Mouse (Mus musculus) forebrain, embryonic 12.5 days (tissue): ENCODE results near the gene Camsap1. TPM values are rescaled to one million over a fixed set of nuclear protein-coding genes. Genes with fewer than 3 reads are reported as not detected.

Experiments
- ATAC-seq: fragments of 200-750 bp; cut with Nextera tagmentation; 2 replicates; pipeline ENCODE4 v1.8.0; 2017; ENCODE audit warnings: moderate TSS enrichment; ENCODE audit not compliant: low FRiP score
- H3K27ac ChIP-seq: fragments of 300-500 bp; sonication (generic); 2 replicates; pipeline ENCODE4 v1.5.1; 2016; ENCODE audit warnings: mild to moderate bottlenecking
- H3K27me3 ChIP-seq: fragments of 300-500 bp; sonication (generic); 2 replicates; pipeline ENCODE4 v1.6.1; 2016; ENCODE audit warnings: mild to moderate bottlenecking
- H3K36me3 ChIP-seq: fragments of 300-500 bp; sonication (generic); replicated peaks from 2 replicates; pipeline ENCODE4 v1.6.1; 2016; ENCODE audit warnings: mild to moderate bottlenecking
- H3K4me1 ChIP-seq: fragments of 300-500 bp; sonication (generic); 2 replicates; pipeline ENCODE4 v1.6.1; 2016
- H3K4me2 ChIP-seq: fragments of 300-500 bp; sonication (generic); 2 replicates; pipeline ENCODE4 v1.6.1; 2016; ENCODE audit warnings: mild to moderate bottlenecking, moderate library complexity
- H3K4me3 ChIP-seq: fragments of 300-500 bp; sonication (generic); replicated peaks from 2 replicates; pipeline ENCODE4 v1.5.1; 2016; ENCODE audit warnings: mild to moderate bottlenecking
- H3K9ac ChIP-seq: fragments of 300-500 bp; sonication (generic); 2 replicates; pipeline ENCODE4 v1.6.1; 2016; ENCODE audit warnings: mild to moderate bottlenecking
- H3K9me3 ChIP-seq: fragments of 300-500 bp; sonication (generic); 2 replicates; pipeline ENCODE4 v1.6.1; 2016
- WGBS: fragments of 180-500 bp; shearing (Covaris S2); methylation state at CpG from one replicate; pipeline ENCODE4 v1.1.7; 2016; 5-methylcytosine and 5-hydroxymethylcytosine counted together
- polyA plus RNA-seq: library from polyadenylated mRNA; unstranded; fragments of >200 nt; fragmentation: Nextera tagmentation; extraction: Ambion mirVana; gene quantifications from 2 replicates; pipeline ENCODE4 v1.2.1, GENCODE M21; 2016

Camsap1 gene
- polyA plus RNA-seq, 1 experiment from 2014 or later = 71.7 TPM

GRCm38 (mm10) chr2:25914821-25915220 is 68.3 kb downstream of the Camsap1 start:
- 87% methylated on average over 5 of the region's 5 CpGs for WGBS
- H3K27me3 ChIP-seq = no peaks in the 10 kb centered on the region
- H3K27ac ChIP-seq = no peak overlapping the region
- ATAC-seq = no peak
- H3K4me3 ChIP-seq = no peak overlapping the region
- no peaks in the 10 kb centered on the region for H3K36me3 ChIP-seq
- no peak overlapping the region for H3K9ac ChIP-seq
- H3K4me1 ChIP-seq = no peaks in the 10 kb centered on the region
- no peaks in the 10 kb centered on the region for H3K9me3 ChIP-seq
- H3K4me2 ChIP-seq = no peak overlapping the region

- 92% methylated on average over 4 of the region's 4 CpGs for WGBS
- Histone ChIP-seq H3K27me3 (no peaks in the 10 kb centered on the region), H3K36me3 (no peaks in the 10 kb centered on the region), H3K4me3 (no peak overlapping the region), H3K4me1 (no peaks in the 10 kb centered on the region), H3K9me3 (no peaks in the 10 kb centered on the region), H3K27ac (no peak overlapping the region), H3K9ac (no peak overlapping the region), H3K4me2 (no peak overlapping the region)
- ATAC-seq = no peak
These were observed 68.9 kb downstream of the Camsap1 start for GRCm38 (mm10) chr2:25914201-25914600.

- H3K4me3 ChIP-seq = no peak overlapping the region
- H3K36me3 ChIP-seq = no peaks in the 10 kb centered on the region
- no peak for ATAC-seq
- H3K27me3 ChIP-seq = no peaks in the 10 kb centered on the region
- WGBS = 54% methylated on average over 2 of the region's 2 CpGs
- no peaks in the 10 kb centered on the region for H3K9me3 ChIP-seq
- H3K4me2 ChIP-seq = no peak overlapping the region
- H3K4me1 ChIP-seq = no peaks in the 10 kb centered on the region
- no peak overlapping the region for H3K27ac ChIP-seq
- no peak overlapping the region for H3K9ac ChIP-seq
These were observed 69.8 kb downstream of the Camsap1 start for GRCm38 (mm10) chr2:25913247-25913646.

- no peak overlapping the region for H3K9ac ChIP-seq
- WGBS = 86% methylated on average over 12 of the region's 12 CpGs
- no peaks in the 10 kb centered on the region for H3K27me3 ChIP-seq
- no peak overlapping the region for H3K4me3 ChIP-seq
- no peaks in the 10 kb centered on the region for H3K4me1 ChIP-seq
- ATAC-seq = no peak
- no peak overlapping the region for H3K4me2 ChIP-seq
- H3K9me3 ChIP-seq = no peaks in the 10 kb centered on the region
- H3K27ac ChIP-seq = no peak overlapping the region
- no peaks in the 10 kb centered on the region for H3K36me3 ChIP-seq
These were observed 73.2 kb downstream of the Camsap1 start for GRCm38 (mm10) chr2:25909872-25910271.

GRCm38 (mm10) chr2:25898970-25899369 is 84.1 kb downstream of the Camsap1 start:
- Histone ChIP-seq H3K4me3 (no peak overlapping the region), H3K27me3 (no peaks in the 10 kb centered on the region), H3K9me3 (no peaks in the 10 kb centered on the region), H3K27ac (no peak overlapping the region), H3K4me1 (no peaks in the 10 kb centered on the region), H3K4me2 (no peak overlapping the region), H3K36me3 (no peaks in the 10 kb centered on the region), H3K9ac (no peak overlapping the region)
- ATAC-seq = no peak
- WGBS = 82% methylated on average over 9 of the region's 9 CpGs

GRCm38 (mm10) chr2:25892440-25892839 is 90.6 kb downstream of the Camsap1 start:
- Histone ChIP-seq H3K27me3 (no peaks in the 10 kb centered on the region), H3K4me2 (no peak overlapping the region), H3K36me3 (no peaks in the 10 kb centered on the region), H3K9me3 (no peaks in the 10 kb centered on the region), H3K4me3 (no peak overlapping the region), H3K27ac (no peak overlapping the region), H3K9ac (no peak overlapping the region), H3K4me1 (no peaks in the 10 kb centered on the region)
- 85% methylated on average over 7 of the region's 7 CpGs for WGBS
- no peak for ATAC-seq

- H3K27ac ChIP-seq = no peak overlapping the region
- ATAC-seq = no peak
- no peaks in the 10 kb centered on the region for H3K9me3 ChIP-seq
- no peaks in the 10 kb centered on the region for H3K36me3 ChIP-seq
- H3K27me3 ChIP-seq = no peaks in the 10 kb centered on the region
- no peak overlapping the region for H3K4me3 ChIP-seq
- no peak overlapping the region for H3K9ac ChIP-seq
- WGBS = 64% methylated on average over 5 of the region's 5 CpGs
- H3K4me1 ChIP-seq = no peaks in the 10 kb centered on the region
- no peak overlapping the region for H3K4me2 ChIP-seq
These were observed 94.9 kb downstream of the Camsap1 start for GRCm38 (mm10) chr2:25888144-25888543.

GRCm38 (mm10) chr2:25887226-25887625 is 95.9 kb downstream of the Camsap1 start:
- Histone ChIP-seq H3K36me3 (no peaks in the 10 kb centered on the region), H3K9me3 (no peaks in the 10 kb centered on the region), H3K4me2 (no peak overlapping the region), H3K4me1 (no peaks in the 10 kb centered on the region), H3K9ac (no peak overlapping the region), H3K27ac (no peak overlapping the region), H3K4me3 (no peak overlapping the region), H3K27me3 (no peaks in the 10 kb centered on the region)
- WGBS = 75% methylated on average over 8 of the region's 8 CpGs
- no peak for ATAC-seq

- no peak for ATAC-seq
- H3K27me3 ChIP-seq = 0 out of 2 replicates have a peak, but pooled peaks cover 3% of the 10 kb centered on the region
- H3K36me3 ChIP-seq = no peaks in the 10 kb centered on the region
- no peak overlapping the region for H3K4me3 ChIP-seq
- H3K4me1 ChIP-seq = no peaks in the 10 kb centered on the region
- H3K27ac ChIP-seq = no peak overlapping the region
- H3K9me3 ChIP-seq = no peaks in the 10 kb centered on the region
- H3K4me2 ChIP-seq = no peak overlapping the region
- WGBS = 82% methylated on average over 3 of the region's 3 CpGs
- H3K9ac ChIP-seq = no peak overlapping the region
These were observed 98.3 kb downstream of the Camsap1 start for GRCm38 (mm10) chr2:25884756-25885155.

- H3K4me3 ChIP-seq = no peak overlapping the region
- H3K27ac ChIP-seq = no peak overlapping the region
- no peaks in the 10 kb centered on the region for H3K9me3 ChIP-seq
- H3K4me2 ChIP-seq = no peak overlapping the region
- peaks cover 21% of the 10 kb centered on the region for H3K27me3 ChIP-seq
- H3K9ac ChIP-seq = no peak overlapping the region
- ATAC-seq = no peak
- no peaks in the 10 kb centered on the region for H3K36me3 ChIP-seq
- H3K4me1 ChIP-seq = peaks cover 6% of the 10 kb centered on the region
- WGBS = 74% methylated on average over 1 of the region's 1 CpGs
These were observed 100.8 kb downstream of the Camsap1 start for GRCm38 (mm10) chr2:25882276-25882675.

- 79% methylated on average over 4 of the region's 4 CpGs for WGBS
- Histone ChIP-seq H3K9me3 (no peaks in the 10 kb centered on the region), H3K4me1 (peaks cover 6% of the 10 kb centered on the region)
These were observed 104.0 kb downstream of the Camsap1 start for GRCm38 (mm10) chr2:25879061-25879460.

GRCm38 (mm10) chr2:25878516-25878915 is 104.6 kb downstream of the Camsap1 start:
- no peaks in the 10 kb centered on the region for H3K9me3 ChIP-seq
- no peaks in the 10 kb centered on the region for H3K36me3 ChIP-seq
- H3K27me3 ChIP-seq = peaks cover 34% of the 10 kb centered on the region
- ATAC-seq = no peak
- 78% methylated on average over 2 of the region's 2 CpGs for WGBS
- H3K4me3 ChIP-seq = no peak overlapping the region; the same call in 1 of the 2 replicates
- peaks cover 6% of the 10 kb centered on the region for H3K4me1 ChIP-seq
- H3K4me2 ChIP-seq = peak overlapping the region; percentile 92; the same call in 1 of the 2 replicates
- H3K9ac ChIP-seq = no peak overlapping the region
- H3K27ac ChIP-seq = no peak overlapping the region

More at GRCm38 (mm10) chr2:25879061-25879460, 104.0 kb downstream of the Camsap1 start:
- Histone ChIP-seq H3K27me3 (peaks cover 34% of the 10 kb centered on the region), H3K4me3 (no peak overlapping the region), H3K4me2 (no peak overlapping the region), H3K27ac (no peak overlapping the region), H3K9ac (no peak overlapping the region), H3K36me3 (no peaks in the 10 kb centered on the region)
- ATAC-seq = no peak

- H3K9ac ChIP-seq = peak overlapping the region; percentile 63
- peak overlapping the region; percentile 92 for H3K4me2 ChIP-seq
- no peak overlapping the region for H3K27ac ChIP-seq
- no peaks in the 10 kb centered on the region for H3K9me3 ChIP-seq
- H3K4me3 ChIP-seq = peak overlapping the region; percentile 51
- H3K36me3 ChIP-seq = no peaks in the 10 kb centered on the region
- H3K4me1 ChIP-seq = peaks cover 6% of the 10 kb centered on the region
- WGBS = 3% methylated on average over 49 of the region's 49 CpGs
- peaks cover 34% of the 10 kb centered on the region for H3K27me3 ChIP-seq
- ATAC-seq = no peak
These were observed 105.3 kb downstream of the Camsap1 start for GRCm38 (mm10) chr2:25877736-25878268.
